Mouse (Mus musculus): Measurements from ENCODE around the gene Cnbp.

Cnbp gene

GRCm38 (mm10) chr6:87820366-87820765 is 30.5 kb downstream of the Cnbp start:
- POLR2A ChIA-PET: interaction anchor here in 3 of 4 experiments (0.6 to 2.9 kb wide), 7 partner anchors 8 to 375 kb away, joined by 3 to 19 read pairs (median 3); partner anchors contain the start of genes Gm45140 (in 1 of the 3), Isy1 (in 1 of the 3) and Rab43 (in 1 of the 3)
- CTCF ChIA-PET: interaction anchor here in 2 of 4 experiments (0.6 to 1.6 kb wide), 5 partner anchors 10 to 719 kb away, joined by 3 to 9 read pairs (median 3); partner anchors contain the start of gene Isy1 (in 1 of the 2)

- ChIA-PET POLR2A (no interaction called here), CTCF (interaction anchor here in 1 of 4 experiments (0.7 kb wide), 1 partner anchor 73 kb away, joined by 3 read pairs; the partner anchor contains the start of gene Copg1)
These were observed 36.4 kb downstream of the Cnbp start for GRCm38 (mm10) chr6:87814486-87814885.

- CTCF ChIA-PET: interaction anchor here in 1 of 4 experiments (0.5 kb wide), 1 partner anchor 75 kb away, joined by 3 read pairs; no protein-coding TSS in a partner anchor
- POLR2A ChIA-PET: interaction anchor here (0.5 to 2.8 kb wide), 30 partner anchors 8 to 1078 kb away, joined by 3 to 19 read pairs (median 5); partner anchors contain the start of genes Isy1 (in 3 of the 4), Copg1 (in 1 of the 4) and Efcc1 (in 1 of the 4)
These were observed 38.2 kb downstream of the Cnbp start for GRCm38 (mm10) chr6:87812656-87813055.

GRCm38 (mm10) chr6:87811675-87812338 is 39.1 kb downstream of the Cnbp start, which contains the start of gene Rab43:
Gene Rab43 (minus strand): TSS chr6:87812164.
- ChIA-PET POLR2A (interaction anchor here (0.5 to 2.8 kb wide), 43 partner anchors 9 to 883 kb away, joined by 3 to 19 read pairs (median 4); partner anchors contain the start of genes Isy1 (in 3 of the 4), Rab7 (in 3 of the 4), Copg1 (in 1 of the 4) and Efcc1 (in 1 of the 4)), CTCF (interaction anchor here in 2 of 4 experiments (0.5 to 1.1 kb wide), 2 partner anchors 74 to 106 kb away, joined by 3 read pairs; no protein-coding TSS in a partner anchor)

DNA sequence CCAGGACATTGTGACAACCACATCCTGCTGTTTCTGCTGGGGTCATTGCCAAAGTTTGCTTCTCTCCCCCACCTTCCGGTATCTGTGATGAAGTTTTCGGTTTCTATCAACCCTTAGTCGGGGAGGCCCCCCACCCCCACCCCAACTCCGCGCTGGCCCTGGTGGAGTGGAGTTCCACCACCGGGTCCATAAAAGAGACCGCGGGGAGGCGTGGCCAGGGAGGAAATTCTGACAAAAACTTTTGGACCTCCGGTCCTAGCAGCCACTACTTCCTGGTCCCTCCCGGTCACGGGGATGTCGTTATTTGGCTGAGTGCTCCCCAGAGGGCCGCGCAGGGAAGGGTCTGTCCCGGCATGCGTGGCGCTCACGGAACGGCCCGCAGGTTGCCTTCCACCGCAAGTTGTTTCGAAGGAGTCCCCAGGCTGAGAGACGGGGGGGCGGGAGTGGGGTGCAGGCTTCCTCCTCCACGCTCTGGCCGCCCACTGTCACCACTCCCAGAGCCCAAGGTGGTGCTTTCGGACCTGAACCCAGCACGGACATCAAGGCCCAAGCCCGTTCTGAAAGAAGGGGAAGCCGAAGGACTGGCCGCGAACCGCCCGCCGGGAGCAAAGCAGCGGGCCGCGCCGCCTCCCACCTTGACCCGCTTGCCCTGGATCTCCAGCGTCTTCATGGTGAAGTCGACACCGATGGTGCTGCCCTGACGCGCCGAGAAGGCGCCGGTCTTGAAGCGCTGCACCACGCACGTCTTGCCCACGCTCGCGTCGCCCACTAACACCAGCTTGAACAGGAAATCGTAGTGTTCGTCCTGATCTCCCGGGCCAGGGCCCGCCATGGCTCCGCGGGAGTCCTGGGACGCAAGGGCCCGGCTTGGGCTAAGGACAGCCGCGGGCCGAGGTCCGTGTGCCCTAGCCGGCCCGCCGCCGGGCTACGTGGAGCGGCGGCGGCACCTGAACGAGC is 39.9 kb downstream of the Cnbp start:
- ChIA-PET CTCF (interaction anchor here in 1 of 4 experiments (1.1 kb wide), 1 partner anchor 105 kb away, joined by 3 read pairs; no protein-coding TSS in a partner anchor), POLR2A (interaction anchor here (0.5 to 2.8 kb wide), 29 partner anchors 9 to 297 kb away, joined by 3 to 19 read pairs (median 5); partner anchors contain the start of genes Isy1 (in 3 of the 4), Rab7 (in 3 of the 4) and Hmces (in 1 of the 4))

DNA sequence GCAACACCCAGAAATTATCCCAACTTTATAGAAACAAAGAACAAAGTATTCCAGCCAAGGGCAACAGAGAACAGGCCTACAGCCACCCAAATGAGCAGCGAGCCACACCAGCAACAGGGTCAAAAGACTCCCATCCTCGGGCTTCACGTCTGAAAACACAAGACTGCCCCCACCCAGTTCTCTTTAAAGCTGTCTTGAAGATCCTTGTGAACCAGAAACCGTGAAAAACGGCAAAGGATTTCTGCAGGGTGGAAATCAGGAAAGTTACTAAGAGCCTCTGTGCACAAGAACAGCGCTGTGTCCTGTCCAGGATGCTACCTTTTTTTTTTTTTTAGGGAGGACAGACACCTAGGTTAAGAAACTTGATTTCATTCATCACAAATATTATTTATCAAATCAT is 40.6 kb downstream of the Cnbp start:
- ChIA-PET POLR2A (interaction anchor here in 1 of 4 experiments (2.1 to 2.8 kb wide), 2 partner anchors 12 to 15 kb away, joined by 12 to 15 read pairs; no protein-coding TSS in a partner anchor), CTCF (interaction anchor here in 1 of 4 experiments (1.0 kb wide), 1 partner anchor 46 kb away, joined by 3 read pairs; no protein-coding TSS in a partner anchor)

DNA sequence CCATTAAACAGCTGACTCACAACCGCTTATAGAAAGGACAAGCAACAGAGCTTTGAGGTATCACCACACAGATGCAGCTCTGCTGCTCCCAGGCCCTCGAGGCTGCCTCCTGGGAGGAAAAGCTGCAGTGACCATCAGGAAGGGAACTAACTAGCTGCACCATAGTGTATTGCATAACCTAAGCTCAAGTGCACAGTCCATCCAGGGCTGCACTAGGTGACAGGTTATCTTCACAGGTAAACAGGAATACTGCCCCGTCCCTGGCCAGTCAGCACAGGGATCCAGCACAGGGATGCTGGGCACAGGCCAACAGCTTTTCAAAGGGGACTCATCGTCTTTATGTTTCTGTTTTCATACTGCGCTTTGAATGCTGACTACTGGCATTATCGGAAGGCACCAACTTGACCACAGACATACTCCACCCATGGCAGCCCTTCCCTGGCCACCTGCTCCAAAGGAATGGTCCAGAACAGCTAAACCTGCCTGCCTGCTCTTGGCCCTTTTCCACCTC is 41.2 kb downstream of the Cnbp start:
- ChIA-PET POLR2A (interaction anchor here in 3 of 4 experiments (0.8 to 2.1 kb wide), 5 partner anchors 11 to 235 kb away, joined by 3 to 15 read pairs (median 4); partner anchors contain the start of genes Isy1 (in 2 of the 3) and Rab7 (in 1 of the 3)), CTCF (interaction anchor here in 1 of 4 experiments (0.6 to 1.0 kb wide), 3 partner anchors 46 to 566 kb away, joined by 3 read pairs; no protein-coding TSS in a partner anchor)

- CTCF ChIA-PET: interaction anchor here in 1 of 4 experiments (0.6 kb wide), 1 partner anchor 566 kb away, joined by 3 read pairs; no protein-coding TSS in a partner anchor
- POLR2A ChIA-PET: interaction anchor here in 3 of 4 experiments (0.6 to 2.1 kb wide), 6 partner anchors 11 to 235 kb away, joined by 3 to 15 read pairs (median 4); partner anchors contain the start of genes Isy1 (in 2 of the 3) and Rab7 (in 1 of the 3)
These were observed 41.8 kb downstream of the Cnbp start for GRCm38 (mm10) chr6:87809144-87809543.

GRCm38 (mm10) chr6:87808521-87808920 is 42.4 kb downstream of the Cnbp start:
- POLR2A ChIA-PET: interaction anchor here in 1 of 4 experiments (0.5 to 2.1 kb wide), 4 partner anchors 9 to 33 kb away, joined by 3 to 15 read pairs (median 6); no protein-coding TSS in a partner anchor
- CTCF ChIA-PET: no interaction called here

DNA sequence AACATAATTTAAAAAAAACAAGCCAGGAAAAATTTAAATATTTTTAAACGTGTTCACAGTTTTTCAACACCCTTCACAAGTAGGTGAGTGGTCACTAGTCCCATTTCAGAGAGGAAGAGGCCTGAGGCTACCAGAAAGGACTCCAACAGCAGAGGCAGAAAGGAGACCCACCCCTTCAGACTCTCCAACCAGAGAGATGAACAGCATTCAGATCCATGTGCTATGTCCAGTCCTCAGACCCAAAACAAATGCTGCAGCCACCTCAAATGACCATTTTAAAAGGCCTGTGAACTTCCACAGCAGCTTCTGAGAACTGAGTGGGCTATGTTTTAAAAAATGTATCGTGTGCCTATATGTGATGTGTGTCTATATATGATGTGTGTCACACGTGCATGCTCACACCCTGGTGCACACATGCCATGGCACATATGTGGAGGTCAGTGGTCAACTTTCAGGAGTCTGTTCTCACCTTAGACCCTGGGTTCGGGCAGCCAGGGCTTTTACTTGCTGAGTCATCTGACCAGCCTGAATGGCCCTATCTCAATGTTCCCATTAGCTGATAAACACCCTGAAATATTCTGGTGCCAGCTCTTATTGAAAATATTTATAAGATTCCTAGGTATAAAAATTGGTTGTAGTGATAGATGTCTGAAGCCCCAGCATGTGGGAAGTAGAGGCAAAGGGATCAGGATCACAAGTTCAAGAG is 43.0 kb downstream of the Cnbp start:
- CTCF ChIA-PET: no interaction called here
- POLR2A ChIA-PET: interaction anchor here in 1 of 4 experiments (1.0 to 2.1 kb wide), 2 partner anchors 10 to 13 kb away, joined by 5 to 6 read pairs; no protein-coding TSS in a partner anchor

GRCm38 (mm10) chr6:87806857-87807256 is 44.0 kb downstream of the Cnbp start:
- ChIA-PET CTCF (interaction anchor here in 3 of 4 experiments (0.5 to 0.7 kb wide), 3 partner anchors 15 to 154 kb away, joined by 3 to 5 read pairs (median 4); no protein-coding TSS in a partner anchor), POLR2A (interaction anchor here in 1 of 4 experiments (0.8 to 2.1 kb wide), 3 partner anchors 11 to 74 kb away, joined by 3 to 6 read pairs (median 5); no protein-coding TSS in a partner anchor)

- POLR2A ChIA-PET: no interaction called here
- CTCF ChIA-PET: no interaction called here
These were observed 44.9 kb downstream of the Cnbp start for GRCm38 (mm10) chr6:87806028-87806427.

DNA sequence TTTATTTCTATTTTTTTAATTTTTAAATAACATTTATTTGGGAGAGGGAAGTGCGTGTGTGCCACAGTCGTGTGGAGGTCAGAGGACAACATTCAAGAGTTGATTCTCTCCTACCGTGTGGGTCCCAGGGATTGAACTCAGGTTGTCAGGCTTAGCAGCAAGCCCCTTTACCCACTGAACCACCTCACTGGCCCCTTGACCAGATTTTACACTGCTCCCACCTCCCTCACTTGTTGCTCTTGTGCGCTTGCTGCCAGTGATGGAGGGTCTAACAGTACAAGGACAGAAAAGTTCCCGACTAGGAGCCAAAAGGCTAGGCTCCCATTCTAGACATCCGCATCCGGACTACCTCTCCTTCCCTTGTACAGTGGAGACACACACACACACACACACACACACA is 45.5 kb downstream of the Cnbp start:
- CTCF ChIA-PET: no interaction called here
- POLR2A ChIA-PET: no interaction called here

DNA sequence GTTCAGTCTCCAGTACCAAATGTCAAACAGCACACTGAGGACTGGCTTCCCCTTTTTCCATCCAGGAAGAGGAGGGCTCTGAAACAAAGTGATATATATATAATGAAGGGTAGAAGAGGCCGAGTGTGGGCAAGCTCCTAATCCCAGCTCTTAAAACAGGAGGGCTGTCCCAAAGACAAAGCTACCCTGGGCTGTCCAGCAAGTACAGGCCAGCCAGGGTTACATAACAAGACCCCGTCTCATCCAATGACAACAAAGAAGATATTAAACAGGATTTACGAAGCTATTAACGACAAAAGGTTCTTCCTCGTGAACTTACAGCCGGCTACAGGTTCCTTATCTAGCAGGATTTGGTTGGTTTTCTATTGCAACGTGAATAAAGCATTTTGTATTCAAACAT is 46.0 kb downstream of the Cnbp start:
- POLR2A ChIA-PET: no interaction called here
- CTCF ChIA-PET: interaction anchor here in 1 of 4 experiments (0.6 kb wide), 1 partner anchor 15 kb away, joined by 3 read pairs; no protein-coding TSS in a partner anchor

DNA sequence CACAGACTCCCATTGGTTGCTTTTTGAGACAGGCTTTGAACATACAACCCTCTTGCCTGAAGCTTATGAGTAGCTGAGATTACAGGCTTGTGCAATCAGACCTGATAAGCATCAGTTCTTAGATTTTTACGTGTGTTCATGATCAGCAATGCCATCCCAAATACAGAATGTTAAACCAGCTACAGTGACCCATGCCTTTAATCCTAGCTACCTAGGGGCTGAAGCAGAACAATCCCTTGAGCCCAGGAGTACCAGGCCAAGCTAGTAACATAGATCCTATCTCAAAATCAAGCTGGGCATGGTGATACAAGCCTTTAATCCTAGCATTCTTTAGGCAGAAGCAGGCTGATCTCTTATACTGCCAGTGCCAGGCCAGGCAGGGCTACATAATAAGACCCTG is 46.9 kb downstream of the Cnbp start:
- ChIA-PET POLR2A (interaction anchor here in 3 of 4 experiments (0.5 to 1.9 kb wide), 4 partner anchors 9 to 35 kb away, joined by 3 to 5 read pairs (median 3); partner anchors contain the start of gene Isy1 (in 1 of the 3)), CTCF (no interaction called here)

GRCm38 (mm10) chr6:87802462-87802861 is 48.4 kb downstream of the Cnbp start:
- CTCF ChIA-PET: no interaction called here

DNA sequence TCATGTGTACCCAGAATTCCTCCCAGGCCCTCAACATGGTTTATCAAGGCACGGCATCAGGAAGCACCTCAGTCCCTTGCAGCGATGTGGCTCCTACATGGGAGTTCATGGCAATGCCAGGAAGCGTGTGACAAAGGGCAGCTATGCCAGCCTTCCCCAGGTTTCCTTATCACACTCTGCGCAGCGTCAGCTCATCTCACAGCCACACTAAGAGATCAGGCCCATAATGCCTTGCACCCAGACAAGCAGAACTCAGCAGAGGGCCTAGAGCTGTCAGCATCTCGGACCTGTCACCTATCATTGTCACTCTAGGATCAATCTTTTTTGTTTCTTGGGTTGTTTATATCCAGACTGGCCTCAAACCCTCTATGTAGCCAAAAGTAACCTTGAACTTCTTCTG is 51.3 kb downstream of the Cnbp start:
- CTCF ChIA-PET: no interaction called here

More at GRCm38 (mm10) chr6:87802462-87802861, 48.4 kb downstream of the Cnbp start:
- POLR2A ChIA-PET: interaction anchor here in 3 of 4 experiments (0.6 to 3.5 kb wide), 7 partner anchors 8 to 309 kb away, joined by 3 to 14 read pairs (median 3); partner anchors contain the start of gene Rab43 (in 1 of the 3)

More for the DNA sequence above, 51.3 kb downstream of the Cnbp start:
- POLR2A ChIA-PET: interaction anchor here in 2 of 4 experiments (0.7 to 2.7 kb wide), 4 partner anchors 10 to 256 kb away, joined by 3 to 15 read pairs (median 3); no protein-coding TSS in a partner anchor
